Mouse (Mus musculus) CH12.LX (cell line): ENCODE data around the gene 6430548M08Rik. TPM values are rescaled to one million over a fixed set of nuclear protein-coding genes. Genes with fewer than 3 reads are reported as not detected.

Experiments
- DNase-seq: peaks from one replicate; pipeline ENCODE4 v3.0.0-alpha.2; 2013; ENCODE audit errors: extremely low read depth
- H3K27ac ChIP-seq: 2 replicates; pipeline ENCODE4 v1.5.1; 2012; ENCODE audit warnings: low read depth, mild to moderate bottlenecking, control low read depth, moderate library complexity; ENCODE audit not compliant: insufficient read depth
- H3K27me3 ChIP-seq: replicated peaks from 2 replicates; pipeline ENCODE3; 2012; ENCODE audit warnings: inconsistent platforms
- H3K36me3 ChIP-seq, 2 experiments: replicated peaks in 1 of 2; 2 replicates each; pipeline versions ENCODE3 to v1.6.1; 2012; ENCODE audit warnings: inconsistent platforms in 1 of 2, low read length in 1 of 2, mild to moderate bottlenecking in 1 of 2, mixed read lengths in 1 of 2, moderate library complexity in 1 of 2; ENCODE audit not compliant: control insufficient read depth in 1 of 2, insufficient read depth in 1 of 2
- H3K4me1 ChIP-seq, 2 experiments: 2 replicates each; pipeline ENCODE4 v1.6.1; 2012; ENCODE audit warnings: inconsistent platforms in 1 of 2, moderate library complexity in 1 of 2; ENCODE audit not compliant: insufficient read depth in 2 of 2, control insufficient read depth in 1 of 2
- H3K4me2 ChIP-seq: 2 replicates; pipeline ENCODE4 v1.6.1; 2012; ENCODE audit warnings: low read depth, mild to moderate bottlenecking, control low read depth; ENCODE audit not compliant: poor library complexity, insufficient read depth, severe bottlenecking
- H3K4me3 ChIP-seq, 3 experiments: fragments of 150-350 bp in 1 of 3; sonication (generic) in 1 of 3; replicated peaks in 1 of 3; 2 replicates each; pipeline versions ENCODE3 to v1.5.1; 2011 to 2012; ENCODE audit warnings: low read depth in 2 of 3, low read length in 2 of 3, mild to moderate bottlenecking in 2 of 3, moderate library complexity in 2 of 3, control low read depth in 1 of 3, improper control_type of control experiment in 1 of 3, inconsistent platforms in 1 of 3, mixed read lengths in 1 of 3; ENCODE audit not compliant: poor library complexity in 1 of 3
- H3K79me2 ChIP-seq: replicated peaks from 2 replicates; pipeline ENCODE4 v1.6.1; 2012; ENCODE audit warnings: mild to moderate bottlenecking, moderate library complexity; ENCODE audit not compliant: control insufficient read depth, poor library complexity, insufficient read depth, severe bottlenecking; ENCODE audit errors: extremely low read depth
- H3K9ac ChIP-seq: 2 replicates; pipeline ENCODE4 v1.6.1; 2012; ENCODE audit warnings: low read depth, mild to moderate bottlenecking, control low read depth, moderate library complexity; ENCODE audit not compliant: insufficient read depth
- H3K9me3 ChIP-seq: replicated peaks from 2 replicates; pipeline ENCODE3; 2012; ENCODE audit warnings: low read length, inconsistent platforms, mixed read lengths
- BHLHE40 ChIP-seq: IDR thresholded peaks from 2 replicates; pipeline ENCODE4 v1.6.1; 2011; ENCODE audit warnings: mild to moderate bottlenecking, low read depth, low read length, improper control_type of control experiment
- CTCF ChIP-seq, 2 experiments: IDR thresholded peaks in 1 of 2; conservative IDR thresholded peaks in 1 of 2; 2 replicates each; pipeline ENCODE4 v1.5.1; 2011 to 2012; ENCODE audit warnings: low read depth in 2 of 2, low read length in 2 of 2, improper control_type of control experiment in 1 of 2, inconsistent platforms in 1 of 2, mild to moderate bottlenecking in 1 of 2, moderate library complexity in 1 of 2
- GABPA ChIP-seq: IDR thresholded peaks from 2 replicates; pipeline ENCODE4 v1.6.1; 2012; ENCODE audit warnings: low read depth, low read length, improper control_type of control experiment, inconsistent platforms; ENCODE audit not compliant: insufficient replicate concordance
- IRF4 ChIP-seq: IDR thresholded peaks from 2 replicates; pipeline ENCODE4 v1.6.1; 2014; ENCODE audit warnings: low read depth, mild to moderate bottlenecking, inconsistent platforms, low read length, improper control_type of control experiment
- JUN ChIP-seq: IDR thresholded peaks from 2 replicates; pipeline ENCODE4 v1.6.1; 2011; ENCODE audit warnings: low read depth, mild to moderate bottlenecking, low read length, improper control_type of control experiment, moderate library complexity; ENCODE audit not compliant: insufficient read depth
- JUND ChIP-seq: conservative IDR thresholded peaks from 2 replicates; pipeline ENCODE4 v1.6.1; 2011; ENCODE audit warnings: low read depth, low read length, improper control_type of control experiment
- MAX ChIP-seq: IDR thresholded peaks from 2 replicates; pipeline ENCODE4 v1.6.1; 2011; ENCODE audit warnings: low read length, improper control_type of control experiment
- MAZ ChIP-seq: IDR thresholded peaks from 2 replicates; pipeline ENCODE4 v1.6.1; 2012; ENCODE audit warnings: low read depth, mild to moderate bottlenecking, inconsistent platforms, low read length, improper control_type of control experiment, moderate library complexity
- MYC ChIP-seq: IDR thresholded peaks from 2 replicates; pipeline ENCODE4 v1.6.1; 2011; ENCODE audit warnings: low read depth, mild to moderate bottlenecking, improper control_type of control experiment, low read length
- NELFE ChIP-seq: IDR thresholded peaks from 2 replicates; pipeline ENCODE4 v1.6.1; 2011; ENCODE audit warnings: low read depth, low read length, improper control_type of control experiment
- POLR2A ChIP-seq: IDR thresholded peaks from 2 replicates; pipeline ENCODE4 v1.6.1; 2011; ENCODE audit warnings: low read depth, mild to moderate bottlenecking, improper control_type of control experiment, low read length
- POLR2AphosphoS2 ChIP-seq: IDR thresholded peaks from 2 replicates; pipeline ENCODE4 v1.6.1; 2011; ENCODE audit warnings: low read depth, low read length, improper control_type of control experiment
- USF1 ChIP-seq: IDR thresholded peaks from 2 replicates; pipeline ENCODE4 v1.6.1; 2014; ENCODE audit warnings: low read depth, mild to moderate bottlenecking, inconsistent platforms, low read length, improper control_type of control experiment
- USF2 ChIP-seq: conservative IDR thresholded peaks from 2 replicates; pipeline ENCODE4 v1.6.1; 2011; ENCODE audit warnings: low read depth, low read length, improper control_type of control experiment
- ZC3H11A ChIP-seq: IDR thresholded peaks from 2 replicates; pipeline ENCODE4 v1.6.1; 2012; ENCODE audit warnings: low read depth, mild to moderate bottlenecking, inconsistent platforms, low read length, improper control_type of control experiment
- ZKSCAN1 ChIP-seq: IDR thresholded peaks from 2 replicates; pipeline ENCODE4 v1.6.1; 2012; ENCODE audit warnings: low read depth, inconsistent platforms, low read length, improper control_type of control experiment, borderline replicate concordance
- ZMIZ1 ChIP-seq: IDR thresholded peaks from 2 replicates; pipeline ENCODE4 v1.6.1; 2012; ENCODE audit warnings: low read depth, mild to moderate bottlenecking, inconsistent platforms, low read length, improper control_type of control experiment
- dilution Hi-C: fragments of 300-500 bp; cut with MboI; formaldehyde crosslinking; loops from 2 replicates; pipeline ENCODE4 v1.14.3; 2020; ENCODE audit warnings: low sequenced_read_pairs; ENCODE audit not compliant: extremely low pct_unique_long_range_greater_than_20kb, extremely low pct_ligation_motif_present
- in situ Hi-C: fragments of 300-500 bp; cut with MboI; formaldehyde crosslinking; loops from 3 replicates; pipeline ENCODE4 v1.14.3; 2019; ENCODE audit warnings: low sequenced_read_pairs, low pct_ligation_motif_present, low pct_unique_long_range_greater_than_20kb, mixed read lengths
- polyA plus RNA-seq: library from polyadenylated mRNA; unstranded; fragments of >175 nt; gene quantifications from 2 replicates; pipeline ENCODE4 v1.2.1, GENCODE M21; 2012; ENCODE audit warnings: low read depth; ENCODE audit not compliant: insufficient read length
- total RNA-seq, 2 experiments: library from RNA; depleted of rRNA; stranded (reverse); fragments of 300-350 nt in 1 of 2; fragments of >200 nt in 1 of 2; gene quantifications; 2 replicates each; pipeline ENCODE4 v1.2.3; 2012 to 2014

Gene 6430548M08Rik
- total and polyA plus RNA-seq, 3 experiments: 0.13 TPM; not detected in 2

- DNase-seq: no peak
- no peak overlapping the region for H3K27ac ChIP-seq
- H3K4me1 ChIP-seq: peaks cover under 1 to 9% of the 10 kb centered on the region in 2 experiments; a peak in 1 of 4 replicates
- in situ Hi-C loops (no loop called here), dilution Hi-C loops (no loop called here)
- no peak overlapping the region for H3K4me2 ChIP-seq
- H3K9ac ChIP-seq: no peak overlapping the region
- H3K79me2 ChIP-seq: no peaks in the 10 kb centered on the region
- peaks cover 22% of the 10 kb centered on the region for H3K27me3 ChIP-seq
- TF ChIP-seq JUND (no peak), ZMIZ1 (no peak), USF1 (no peak), ZKSCAN1 (no peak), BHLHE40 (no peak), JUN (no peak), ZC3H11A (no peak), POLR2A (no peak), MAZ (no peak), POLR2AphosphoS2 (no peak), MAX (no peak), MYC (no peak), NELFE (no peak), USF2 (no peak), GABPA (no peak), IRF4 (no peak)
- no peaks in the 10 kb centered on the region for H3K9me3 ChIP-seq
- no peak overlapping the region for H3K4me3 ChIP-seq
- H3K36me3 ChIP-seq: no peaks in the 10 kb centered on the region
These were observed 92.0 kb downstream of the 6430548M08Rik start for GRCm38 (mm10) chr8:120205916-120206315.

- H3K4me3 ChIP-seq: no peak overlapping the region
- TF ChIP-seq CTCF (conservative IDR thresholded peaks at IDR 0.05 in 1 of 2, IDR thresholded peaks at IDR 0.05 in 1 of 2; ENCODE audit: low read depth in 2 of 2, low read length in 2 of 2) (peak in 1 of 2 experiments; percentile 31; a peak in 1 of 4 replicates), ZMIZ1 (no peak)
- no peaks in the 10 kb centered on the region for H3K79me2 ChIP-seq
- dilution Hi-C loops: no loop called here
- no peak for DNase-seq
- no peaks in the 10 kb centered on the region for H3K36me3 ChIP-seq
- H3K9ac ChIP-seq: no peak overlapping the region
- H3K27me3 ChIP-seq: peaks cover 17% of the 10 kb centered on the region
- no peaks in the 10 kb centered on the region for H3K9me3 ChIP-seq
- no peak overlapping the region for H3K27ac ChIP-seq
- H3K4me2 ChIP-seq: no peak overlapping the region
- peaks cover 4 to 15% of the 10 kb centered on the region in 2 experiments; a peak in 3 of 4 replicates for H3K4me1 ChIP-seq
- in situ Hi-C loops: no loop called here
These were observed 93.4 kb downstream of the 6430548M08Rik start for GRCm38 (mm10) chr8:120207364-120207763.
